Mouse (Mus musculus) right cerebral cortex, adult 18-20 months (tissue): ENCODE data around the gene 4930550L24Rik.

Source experiments
- DNase-seq: peaks from one replicate; pipeline ENCODE4 v3.0.0; 2022; ENCODE audit warnings: mixed read lengths

The 4930550L24Rik gene

DNA sequence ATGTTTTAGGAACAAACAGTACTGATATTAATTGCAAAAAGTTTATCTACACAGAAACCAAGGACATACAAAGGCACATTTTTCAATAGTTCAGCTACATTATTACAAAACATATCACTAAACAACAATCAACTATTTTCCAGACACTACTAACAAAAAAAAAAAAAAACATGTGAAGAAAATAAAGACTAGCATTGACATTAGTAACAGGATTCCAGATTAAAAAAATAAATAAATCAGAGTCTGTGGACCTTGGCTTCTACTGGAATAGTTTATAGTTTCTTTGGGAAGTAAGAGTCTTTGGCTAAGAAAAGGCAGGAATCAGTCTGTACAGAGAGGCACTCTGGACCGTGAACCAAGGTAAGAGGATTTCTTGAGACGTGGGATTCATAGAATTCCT lies at the start of gene 4930550L24Rik:
Gene 4930550L24Rik, plus strand, starts transcription at position 301 of the 400 bp plus-strand sequence.
- DNase-seq, result no peak

DNA sequence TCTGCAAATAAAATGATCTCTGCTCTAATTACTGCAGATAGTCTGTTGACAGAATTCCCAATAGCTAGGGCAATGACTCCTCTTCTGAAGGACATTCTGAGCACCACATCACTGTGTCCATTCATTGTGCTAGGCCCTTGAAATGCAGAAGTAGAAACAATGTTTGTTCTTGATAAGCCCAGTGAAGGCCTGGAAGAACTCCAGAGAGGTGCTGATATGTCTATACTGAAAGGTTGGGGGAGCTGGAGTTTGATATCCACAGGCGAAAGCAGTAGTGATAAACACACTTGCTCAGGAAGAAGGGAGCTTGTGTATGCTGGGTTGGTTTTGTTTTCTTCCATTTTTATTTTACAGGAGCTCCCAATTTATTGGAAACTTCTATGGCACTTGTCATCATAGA lies 8.4 kb upstream of the 4930550L24Rik start:
- DNase-seq, result no peak

DNA sequence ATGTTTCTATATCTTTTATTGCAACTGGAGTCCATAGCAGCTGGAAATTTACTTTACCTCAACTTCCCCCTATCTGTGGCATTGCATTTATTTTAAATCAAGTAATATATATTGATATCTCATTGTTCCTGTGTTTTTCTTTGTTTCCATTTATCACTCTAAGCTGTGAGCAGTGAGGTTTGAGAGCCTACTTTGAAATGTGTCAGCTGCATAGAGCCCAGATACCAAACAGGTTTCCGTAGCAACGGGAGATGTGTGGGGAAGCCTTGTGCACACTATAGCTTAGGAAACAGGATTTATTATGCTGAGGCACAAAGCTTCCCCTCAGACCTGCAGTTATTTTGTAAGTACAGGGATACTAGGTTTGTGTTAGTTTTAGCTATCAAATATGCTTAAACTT lies 58.8 kb downstream of the 4930550L24Rik start:
- DNase-seq, result peak; percentile 0
